Mouse (Mus musculus) erythroid progenitor cell, adult 5-6 weeks (primary cell): Measurements from ENCODE around the gene Dgkh. TPM values are rescaled to one million over a fixed set of nuclear protein-coding genes. Genes with fewer than 3 reads are reported as not detected.

ENCODE experiments used
- ATAC-seq: replicated peaks from 2 replicates; pipeline ENCODE4 v1.8.0; 2016; ENCODE audit warnings: moderate number of reproducible peaks, mild to moderate bottlenecking, moderate TSS enrichment, inconsistent platforms; ENCODE audit not compliant: poor library complexity, low FRiP score, severe bottlenecking
- total RNA-seq, 2 experiments: library from RNA; stranded (forward) in 1 of 2; stranded (reverse) in 1 of 2; fragments of 150-400 nt in 1 of 2; fragments of 186-747, 209-891 nt in 1 of 2; gene quantifications; 2 replicates each; pipeline versions ENCODE4 v1.2.3 to v1.2.4; 2015 to 2017; ENCODE audit warnings: low replicate concordance in 2 of 2

Dgkh gene
- total RNA-seq, 2 experiments from 2014 or later: 0.84 to 3.6 TPM

DNA sequence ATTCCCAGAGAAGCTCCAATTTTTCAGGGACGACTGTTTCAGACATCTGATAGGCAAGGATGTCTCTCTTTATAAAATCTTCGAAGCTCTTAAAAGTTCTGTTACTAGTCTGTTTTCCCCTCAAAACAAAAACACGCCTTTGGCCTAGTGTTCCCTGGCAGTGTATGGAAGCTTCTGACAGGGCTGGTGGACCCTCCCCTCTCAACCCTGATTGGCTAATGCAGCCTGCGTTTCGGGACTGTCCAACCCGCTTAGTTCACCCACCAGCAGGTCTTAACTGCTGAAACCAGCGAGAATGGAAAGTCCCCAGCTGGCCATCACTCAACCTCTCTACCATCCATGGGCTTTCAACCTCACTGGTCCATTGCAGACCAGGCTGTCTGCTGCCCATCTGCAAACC lies 91.3 kb downstream of the Dgkh start:
- ATAC-seq: no peak

DNA sequence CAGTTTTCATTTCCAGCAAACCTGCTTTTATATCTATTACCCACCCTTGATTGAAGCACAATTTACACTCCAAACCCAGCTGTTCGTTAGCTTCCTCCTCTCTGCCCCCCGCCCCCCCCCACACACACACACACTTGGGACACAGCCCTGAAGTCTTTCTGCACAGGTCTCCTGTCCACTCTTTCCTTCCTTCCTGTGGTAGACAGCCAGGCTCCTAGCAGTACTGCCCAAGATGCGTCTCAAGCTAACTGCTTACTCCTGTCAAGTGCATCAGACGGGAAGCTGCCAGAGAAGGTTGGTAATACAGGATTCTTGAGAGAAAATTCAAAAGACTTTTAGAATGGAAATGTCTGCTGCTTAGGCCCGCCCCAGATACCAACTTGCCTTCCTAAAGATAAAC lies 92.9 kb downstream of the Dgkh start:
- ATAC-seq: no peak

DNA sequence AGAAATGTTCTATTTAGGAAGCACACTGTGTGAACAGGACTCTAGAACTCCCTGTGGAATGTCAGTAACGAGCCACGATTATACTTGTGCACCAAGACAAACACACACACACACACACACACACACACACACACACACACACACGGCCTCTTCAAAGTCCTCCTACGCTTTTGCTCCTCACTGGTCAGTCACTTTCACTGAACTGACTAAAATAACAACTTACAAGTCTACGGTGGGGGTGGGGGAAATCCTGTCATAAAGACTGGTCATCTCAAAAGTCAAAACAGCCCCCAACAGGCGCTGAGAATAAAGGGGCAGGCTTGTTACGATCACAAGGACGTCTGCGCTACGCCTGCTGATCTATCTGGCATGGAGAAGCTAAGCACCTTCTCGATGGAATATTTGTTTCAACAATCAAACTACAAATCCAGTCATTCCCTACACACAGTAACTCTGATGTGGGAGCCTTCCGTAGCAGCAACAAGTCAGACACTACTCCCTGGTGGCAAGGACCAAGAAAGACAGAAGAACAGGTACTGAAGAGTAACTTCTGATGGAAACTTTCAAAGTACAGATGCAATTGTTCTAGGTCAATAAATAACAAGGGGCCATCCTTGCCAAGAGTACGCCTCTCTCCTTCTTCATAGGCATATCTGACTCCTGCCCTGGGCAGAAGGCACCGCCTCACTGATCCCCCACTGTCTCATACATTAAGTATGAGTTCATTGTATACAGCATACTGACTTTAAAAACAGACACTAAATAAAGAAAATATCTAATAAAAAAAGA lies 96.8 kb downstream of the Dgkh start:
- ATAC-seq: no peak

DNA sequence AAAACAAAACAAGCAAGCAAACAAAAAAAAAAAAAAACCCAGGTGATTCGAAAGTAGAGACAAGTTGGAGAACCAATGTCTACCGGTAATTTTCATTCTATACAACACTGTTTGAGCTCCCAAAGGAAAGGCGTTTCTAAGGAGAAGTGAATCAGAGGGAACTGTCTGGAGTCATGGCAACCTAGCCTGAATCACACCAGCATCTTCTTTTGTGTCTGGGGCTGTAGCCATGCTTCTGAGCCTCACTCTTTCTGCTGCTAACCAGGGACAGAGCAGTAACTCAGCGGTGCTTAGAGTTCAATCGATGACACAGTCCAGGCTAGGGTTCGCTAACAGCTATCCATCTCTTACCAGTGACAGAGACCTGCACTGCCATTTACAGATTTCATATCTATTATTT lies 99.8 kb downstream of the Dgkh start:
- ATAC-seq: no peak

DNA sequence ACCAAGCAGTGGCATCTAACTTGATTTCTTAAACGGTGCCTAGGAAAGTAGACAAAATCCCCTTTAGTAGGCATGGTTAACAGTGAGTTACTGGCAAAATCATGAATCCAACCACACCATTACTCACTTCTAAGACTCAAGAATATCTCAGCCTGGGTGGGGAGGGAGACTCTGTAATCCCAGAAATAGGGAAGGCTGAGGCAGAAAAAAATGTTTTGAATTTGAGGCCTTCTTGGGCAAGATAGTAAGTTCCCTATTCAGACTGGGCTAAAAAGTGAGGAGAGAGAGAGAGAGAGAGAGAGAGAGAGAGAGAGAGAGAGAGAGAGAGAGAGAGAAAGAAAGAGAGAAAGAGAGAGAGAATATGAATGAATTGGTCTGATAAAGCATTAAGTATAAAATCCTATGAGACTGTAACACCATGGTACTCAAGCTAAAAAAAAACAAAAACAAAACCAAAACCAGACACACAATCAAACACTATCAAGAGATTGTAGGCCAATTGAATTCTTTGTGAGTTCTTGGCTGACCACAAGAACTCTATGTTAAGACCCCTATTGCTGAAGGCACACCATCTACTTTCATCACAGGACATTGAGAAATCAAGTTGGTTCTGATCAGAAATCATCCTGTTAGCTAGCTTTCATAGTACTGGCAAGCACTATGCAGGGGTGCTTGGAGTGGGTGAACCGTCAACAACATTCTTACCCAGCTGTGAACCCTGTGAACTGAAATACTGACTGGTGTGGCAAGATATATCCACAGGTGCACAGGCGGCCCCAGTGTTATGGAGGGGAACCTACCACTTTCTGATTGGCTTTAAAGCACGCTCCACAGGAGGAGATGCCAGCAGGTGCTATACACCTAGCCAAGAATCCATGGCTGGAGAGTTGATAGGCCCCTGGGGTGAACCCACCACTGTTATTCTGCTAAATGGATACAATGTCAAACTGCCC lies 101.4 kb downstream of the Dgkh start:
- ATAC-seq: no peak

DNA sequence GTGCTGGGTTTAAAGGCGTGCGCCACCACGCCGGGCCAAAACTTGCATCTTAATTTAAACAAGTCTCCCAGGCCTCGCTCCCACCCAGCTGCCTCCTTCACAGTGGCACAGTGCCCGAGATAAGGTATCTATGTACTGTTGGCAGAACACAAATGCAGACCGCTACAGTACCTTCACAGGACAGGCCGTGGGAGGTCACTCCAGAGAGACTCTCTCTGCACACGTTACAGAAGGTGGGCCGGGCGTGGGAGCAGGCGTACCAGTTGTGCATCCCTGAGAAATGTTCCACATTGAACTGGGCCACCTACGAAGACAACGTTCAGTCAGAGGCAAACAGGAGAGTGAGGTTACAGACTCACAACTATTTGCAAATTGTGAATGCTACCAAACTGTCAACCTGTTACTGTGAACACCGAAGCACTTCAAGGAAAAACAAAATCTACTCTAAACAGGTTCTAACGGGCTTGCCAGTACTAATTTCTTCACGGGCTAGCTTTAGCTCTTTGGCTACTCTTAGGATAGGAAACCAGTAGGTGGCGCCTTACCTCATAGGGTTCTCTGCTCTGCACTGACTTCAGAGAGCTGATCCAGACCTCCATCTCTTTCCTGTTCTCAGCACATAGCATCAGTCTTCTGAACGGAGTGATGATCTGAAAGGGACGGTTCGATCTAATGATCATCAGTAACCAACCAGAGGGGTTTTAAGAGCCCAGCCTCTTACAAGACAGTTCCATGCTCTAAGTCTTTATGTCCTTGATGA lies 104.9 kb downstream of the Dgkh start:
- no peak for ATAC-seq

DNA sequence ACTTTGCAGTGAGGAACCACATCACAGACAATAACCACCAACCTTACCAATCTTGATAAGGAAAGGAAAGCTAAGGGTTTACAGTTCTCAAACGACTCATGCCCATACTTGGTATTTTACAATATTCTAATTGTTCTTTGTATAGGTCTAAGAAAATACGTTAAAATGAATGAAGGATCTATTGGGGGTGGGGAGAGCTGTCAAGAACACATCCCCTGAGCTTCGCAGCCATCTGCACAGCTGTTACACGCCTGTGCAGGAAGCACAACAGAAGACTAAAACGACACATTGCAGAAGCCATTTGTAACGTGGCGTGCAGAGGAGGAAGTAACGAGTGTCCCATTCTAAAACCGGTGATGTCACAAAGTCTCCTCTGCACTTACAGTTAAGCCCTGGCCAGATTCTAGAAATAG lies 113.7 kb downstream of the Dgkh start:
- no peak for ATAC-seq

DNA sequence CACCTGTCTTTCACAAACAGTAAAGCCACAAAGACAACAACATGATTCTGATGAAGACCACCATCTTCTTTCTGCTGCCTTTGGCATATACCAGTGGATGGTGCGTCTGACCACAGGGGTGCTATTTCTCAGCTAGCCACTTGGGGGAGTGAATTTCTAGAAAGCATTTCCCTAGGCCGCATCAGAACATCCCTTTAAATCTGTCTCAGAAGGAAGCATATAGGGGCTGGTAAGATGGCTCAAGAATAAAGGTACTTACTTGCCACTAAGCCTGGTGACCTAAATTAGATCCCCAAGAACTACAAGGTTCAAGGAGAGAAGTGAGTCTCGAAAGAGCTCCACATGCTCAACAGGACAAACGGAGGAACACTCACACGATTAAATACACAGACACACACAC lies 119.0 kb downstream of the Dgkh start:
- no peak for ATAC-seq

DNA sequence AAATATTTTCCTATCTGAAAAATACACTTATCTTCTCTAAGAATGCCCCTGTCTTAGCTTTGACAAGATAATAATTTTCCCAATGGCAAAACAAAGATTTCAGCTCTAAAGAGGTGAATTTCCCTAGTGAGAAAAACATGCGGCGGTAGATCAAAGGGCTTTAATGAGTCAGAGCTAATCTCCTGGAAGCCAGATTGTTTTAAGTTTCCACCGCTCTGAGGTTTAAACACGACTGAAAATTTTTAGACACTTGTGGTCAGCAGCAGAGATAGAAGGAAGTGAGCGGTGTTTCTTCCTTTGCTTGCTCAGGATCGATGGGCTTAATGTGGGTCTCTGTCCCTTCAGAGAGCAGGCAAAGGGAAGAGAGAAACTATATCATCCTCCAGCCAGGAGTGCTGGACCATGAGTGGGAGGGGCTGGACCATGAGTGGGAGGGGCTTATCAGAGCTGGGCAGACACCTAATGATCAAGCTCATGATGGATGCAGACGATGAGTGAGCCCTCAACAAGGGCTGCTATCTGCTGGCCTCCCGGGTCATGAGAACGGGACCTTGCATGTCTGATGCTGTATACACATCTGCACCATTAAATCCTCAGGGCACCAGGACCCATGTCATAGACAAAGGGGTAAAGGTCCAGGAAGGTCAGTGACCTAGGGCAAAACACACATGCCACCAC lies 120.3 kb downstream of the Dgkh start:
- no peak for ATAC-seq

DNA sequence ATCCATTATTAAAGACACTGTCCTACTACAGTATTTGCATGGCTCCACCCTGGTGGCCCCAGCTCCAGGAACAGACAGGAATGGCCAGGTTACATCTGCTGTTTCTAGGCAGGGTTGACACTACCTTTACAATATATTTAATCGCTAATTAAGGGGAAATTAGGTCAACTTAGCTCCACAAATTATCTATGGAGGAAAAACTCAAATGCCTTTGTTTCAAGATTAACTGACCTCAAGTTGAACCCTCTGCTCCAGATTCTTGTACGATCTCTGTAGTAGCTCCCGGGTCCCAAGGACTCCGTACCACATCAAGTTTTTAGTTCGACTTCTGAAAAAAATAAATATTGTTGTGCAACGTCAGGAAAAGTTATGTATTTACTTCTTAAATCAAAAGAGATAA lies 137.7 kb downstream of the Dgkh start:
- ATAC-seq: no peak

DNA sequence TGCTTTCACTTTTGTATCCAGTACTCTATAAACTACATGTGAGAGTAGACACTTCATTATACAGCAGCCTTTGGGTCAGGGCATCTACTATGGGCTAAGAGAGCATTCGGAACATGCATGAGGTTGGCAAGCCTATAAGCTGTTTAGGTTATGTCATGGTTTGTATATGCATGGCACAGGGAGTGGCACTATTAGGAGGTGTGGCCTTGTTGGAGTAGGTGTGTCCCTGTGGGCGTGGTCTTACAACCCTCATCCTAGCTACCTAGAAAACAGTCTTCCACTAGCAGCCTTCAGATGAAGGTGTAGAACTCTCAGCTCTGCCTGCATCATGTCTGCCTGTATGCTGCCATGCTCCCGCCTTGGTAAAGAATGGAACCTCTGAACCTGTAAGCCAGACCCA lies 139.6 kb downstream of the Dgkh start:
- ATAC-seq: no peak

DNA sequence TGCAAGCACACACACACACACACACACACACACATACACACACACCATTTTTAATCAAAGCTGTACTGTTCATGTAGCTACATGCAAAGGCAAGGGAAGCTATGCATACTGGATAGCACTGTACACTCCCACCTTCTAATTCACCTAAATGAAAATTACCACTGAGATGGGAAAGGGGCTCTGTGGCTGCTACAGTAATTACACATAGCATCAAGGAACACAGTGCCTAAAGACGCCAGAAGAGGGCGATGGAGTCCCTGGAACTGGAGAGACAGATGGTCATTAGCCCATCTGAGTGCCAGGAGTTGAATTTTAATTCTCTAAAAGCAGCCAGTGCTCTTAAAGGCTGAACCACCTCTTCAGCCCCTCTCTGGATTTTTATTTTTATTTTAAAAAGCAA lies 142.2 kb downstream of the Dgkh start:
- ATAC-seq: no peak

DNA sequence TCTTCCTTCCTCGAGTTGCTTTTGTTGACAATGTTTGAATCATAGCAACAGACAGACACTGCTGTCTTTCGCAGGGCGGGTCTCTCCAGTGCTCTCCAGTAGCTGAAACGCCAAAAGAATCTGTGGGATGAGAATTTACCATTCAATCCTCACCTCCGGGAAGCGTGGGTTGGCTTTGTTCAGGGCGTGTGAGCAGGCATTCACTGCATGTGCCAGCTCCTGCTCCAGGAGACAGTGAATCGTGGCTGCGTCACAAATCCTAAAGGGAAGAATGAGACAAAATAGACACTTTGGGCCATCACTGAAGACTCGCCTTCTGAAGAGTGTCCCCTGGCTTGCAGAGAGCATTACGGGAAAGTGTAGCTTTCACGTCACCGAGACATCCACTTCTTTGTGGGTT lies 148.4 kb downstream of the Dgkh start:
- no peak for ATAC-seq

DNA sequence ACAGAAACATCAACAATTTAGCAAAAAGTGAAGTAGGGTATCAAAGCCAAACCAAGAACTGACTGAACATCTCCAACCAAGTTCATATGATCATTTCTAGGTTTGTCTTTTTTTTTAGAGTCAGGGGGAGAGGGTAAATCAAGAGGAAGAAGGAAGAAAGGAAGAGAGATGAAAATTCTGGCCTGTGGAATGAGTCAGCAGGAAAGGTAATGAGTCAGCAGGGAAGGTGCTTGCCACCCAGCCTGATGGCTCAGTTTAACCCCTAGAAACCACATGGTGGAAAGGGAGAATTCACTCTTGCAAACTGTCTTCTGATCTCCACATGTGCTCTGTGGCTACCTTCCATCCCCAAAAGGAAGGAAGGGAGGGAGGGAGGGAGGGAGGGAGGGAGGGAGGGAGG lies 149.4 kb downstream of the Dgkh start:
- ATAC-seq: no peak

DNA sequence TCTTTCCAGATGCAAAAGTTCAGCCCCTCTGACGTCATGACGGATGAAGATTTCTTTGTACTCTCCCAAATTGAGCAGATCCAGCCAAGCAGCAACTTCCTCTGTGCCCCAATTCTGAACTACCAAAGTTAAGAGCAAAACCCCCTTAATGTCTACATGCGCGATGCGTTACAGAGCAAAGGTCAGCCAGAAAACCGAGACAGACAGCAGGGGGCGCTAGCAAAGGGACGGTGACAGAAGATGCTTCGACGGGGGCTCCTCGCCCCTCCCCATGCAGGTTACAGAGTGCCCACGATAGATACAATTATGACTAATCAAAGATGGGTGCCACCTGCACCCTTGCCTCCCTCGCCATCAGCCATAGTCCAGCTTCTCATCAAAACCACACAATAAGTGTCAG lies 156.7 kb downstream of the Dgkh start:
- no peak for ATAC-seq

DNA sequence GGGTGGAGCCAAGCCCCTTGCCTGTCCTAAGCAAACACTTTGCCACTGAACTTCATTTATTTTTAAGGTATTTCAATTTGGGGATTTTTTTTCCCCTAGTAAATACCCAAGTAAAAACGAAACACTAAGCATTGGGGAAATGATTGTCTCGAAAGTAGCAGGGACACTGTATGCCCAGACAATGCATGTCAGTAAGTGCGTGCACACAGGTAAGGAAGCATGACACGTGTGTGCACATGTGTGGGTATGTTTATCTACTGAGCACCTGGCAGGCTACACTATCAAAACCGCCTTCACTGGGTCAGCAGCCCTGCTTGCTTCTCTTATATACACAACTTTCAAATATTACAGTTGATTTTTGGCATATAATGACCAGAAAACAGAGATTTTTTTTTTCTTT lies 164.2 kb downstream of the Dgkh start:
- no peak for ATAC-seq

DNA sequence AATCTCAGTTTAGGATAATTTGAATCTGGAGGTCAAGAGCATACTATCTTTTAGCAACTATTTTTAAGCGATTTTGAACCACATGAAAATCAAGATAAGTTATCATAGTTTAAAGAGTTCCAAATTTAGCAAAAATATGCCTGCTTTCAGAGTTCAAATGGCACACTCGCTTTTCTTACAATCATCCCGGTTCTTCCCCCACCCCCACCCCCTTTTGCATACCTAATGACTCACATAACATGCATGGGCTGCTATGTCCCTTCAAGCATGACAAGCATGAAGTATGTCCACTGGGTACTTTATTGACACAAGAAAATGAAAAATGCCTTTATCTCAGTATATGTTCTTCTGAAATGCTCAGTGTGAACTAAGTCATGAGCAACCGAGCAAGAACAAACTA lies 166.1 kb downstream of the Dgkh start:
- ATAC-seq: no peak

DNA sequence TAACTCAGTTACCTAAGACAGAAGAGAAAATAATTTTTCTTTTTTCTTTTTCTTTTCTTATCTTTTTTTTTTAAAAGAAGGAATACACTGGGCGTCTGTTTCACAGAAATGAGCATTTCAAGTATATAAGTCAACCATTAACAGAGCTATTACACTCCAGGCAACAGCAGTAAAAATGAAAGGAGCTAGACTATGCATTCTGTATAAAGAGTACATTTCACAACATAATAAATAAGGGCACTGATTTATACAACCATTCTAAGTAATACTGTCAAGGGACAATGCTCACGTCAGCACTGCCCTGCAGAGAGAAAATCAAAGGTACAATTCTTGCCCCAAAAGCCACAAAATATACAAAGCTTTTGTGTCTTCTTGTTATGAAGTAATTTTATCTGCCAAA lies 168.3 kb downstream of the Dgkh start:
- ATAC-seq: no peak

DNA sequence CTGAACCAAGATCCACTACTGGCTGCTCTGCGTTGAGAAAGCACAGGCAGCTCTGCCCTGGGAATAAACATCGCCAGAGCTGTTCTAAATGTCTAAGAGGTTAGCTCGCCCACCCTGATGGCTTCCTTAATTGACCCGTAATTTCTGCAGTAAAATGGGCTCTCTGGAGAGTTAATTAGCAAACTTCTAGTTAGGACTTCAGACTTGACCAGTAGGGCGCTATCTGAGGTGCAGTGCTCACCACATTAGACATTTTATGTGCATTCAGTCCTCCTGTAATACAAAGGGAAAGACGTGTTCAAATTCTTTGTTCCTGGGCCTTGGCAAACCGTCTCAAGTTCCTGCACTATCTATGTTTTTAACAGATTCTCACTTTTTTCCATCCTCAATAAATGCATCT lies 169.4 kb downstream of the Dgkh start:
- ATAC-seq: no peak

DNA sequence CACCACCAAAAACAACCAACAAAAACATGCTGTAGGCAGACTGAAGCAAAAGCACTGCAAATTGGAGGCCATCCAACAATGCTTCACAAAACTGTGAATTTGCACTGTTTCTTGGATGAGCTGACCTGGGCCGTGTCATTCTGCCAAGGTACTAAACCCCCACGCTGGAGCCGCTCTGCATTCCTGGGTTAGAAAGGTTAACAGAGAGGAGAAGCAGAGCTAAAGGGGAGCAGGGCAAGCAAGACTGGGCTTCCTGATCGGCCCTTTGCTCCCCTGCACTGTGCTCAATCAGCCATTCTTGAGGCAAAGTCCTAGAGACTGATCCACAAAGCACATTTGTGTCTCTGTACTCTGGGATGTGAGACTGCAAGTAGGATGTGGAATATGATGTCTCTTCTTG lies 170.5 kb downstream of the Dgkh start:
- no peak for ATAC-seq
